Mouse (Mus musculus) ovary, postnatal 14 days (tissue): ENCODE data around the gene Lcn6.
"Not testable (repeated sequence)": the region's sequence is repeated elsewhere in the genome, so short reads cannot be mapped to it uniquely, and the experiment has no call there.

Experiments
- DNase-seq: peaks from one replicate; pipeline ENCODE4 v3.0.0; 2022; ENCODE audit warnings: low spot score

Gene Lcn6

GRCm38 (mm10) chr2:25703706-25704105, 27.1 kb downstream of the Lcn6 start:
- DNase-seq, result no peak

DNA sequence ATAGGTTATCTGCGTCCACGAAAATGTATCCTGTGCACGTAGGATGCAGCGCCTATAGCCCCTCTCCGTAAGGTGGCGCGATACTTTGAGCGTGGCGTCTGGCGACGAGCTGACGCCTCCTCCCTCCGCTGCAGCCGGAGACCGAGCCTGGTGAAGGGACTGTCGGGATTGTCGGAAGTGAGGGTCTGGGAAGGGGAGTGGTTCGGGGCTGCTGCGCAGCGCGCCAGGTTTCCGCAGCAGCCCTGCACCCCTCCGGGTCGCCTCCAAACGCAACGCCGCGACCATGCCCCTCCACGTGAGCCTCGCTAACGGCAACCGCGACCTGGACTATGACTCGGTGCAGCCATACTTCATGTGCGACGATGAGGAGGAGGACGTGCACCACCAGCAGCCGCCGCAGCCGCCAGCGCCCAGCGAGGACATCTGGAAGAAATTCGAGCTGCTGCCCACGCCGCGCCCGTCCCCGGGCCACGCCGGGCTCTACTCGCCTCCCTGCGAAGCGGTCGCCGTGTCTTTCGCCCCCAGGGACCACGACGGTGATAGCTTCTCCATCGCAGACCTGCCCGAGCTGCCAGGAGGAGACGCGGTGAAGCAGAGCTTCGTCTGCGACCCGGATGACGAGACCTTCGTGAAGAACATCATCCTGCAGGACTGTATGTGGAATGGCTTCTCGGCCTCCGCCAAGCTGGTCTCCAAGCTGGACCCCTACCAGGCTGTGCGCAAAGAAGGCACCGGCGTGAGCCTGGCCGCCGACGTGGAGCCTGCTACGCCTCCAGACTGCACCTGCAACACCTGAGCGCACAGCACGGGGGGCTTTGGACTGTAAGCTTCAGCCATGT, 30.3 kb downstream of the Lcn6 start, which contains the start of gene Bmyc:
Bmyc (plus strand) TSS at position 97 of the 839 bp plus-strand sequence.
- peak; percentile 63 for DNase-seq

- DNase-seq, result peak; percentile 27
Measured at GRCm38 (mm10) chr2:25708121-25708520, 31.5 kb downstream of the Lcn6 start.

- not testable (repeated sequence) for DNase-seq
Measured at GRCm38 (mm10) chr2:25709056-25709455, 32.5 kb downstream of the Lcn6 start.

GRCm38 (mm10) chr2:25709791-25710190, 33.2 kb downstream of the Lcn6 start:
- not testable (repeated sequence) for DNase-seq

DNA sequence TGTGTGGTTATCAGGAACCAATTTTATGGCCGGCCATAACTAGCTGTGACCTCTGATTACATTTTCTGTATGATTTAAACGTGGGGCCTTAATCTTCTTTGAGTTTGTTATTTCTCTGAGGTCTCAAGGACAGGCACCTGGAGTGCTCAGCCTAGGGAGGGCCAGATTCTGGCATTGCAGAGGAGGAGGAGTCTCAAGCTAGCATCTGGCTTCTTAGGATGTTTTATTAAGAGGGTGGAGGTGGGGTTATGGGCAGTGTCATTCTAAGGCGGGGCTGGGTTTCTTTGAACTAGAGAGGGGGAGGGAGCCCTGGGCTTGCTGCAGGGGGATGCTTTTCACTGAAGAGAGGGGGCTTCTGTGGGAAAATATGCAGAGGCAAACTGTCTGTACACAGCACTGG, 35.1 kb downstream of the Lcn6 start:
- DNase-seq, result not testable (repeated sequence)

GRCm38 (mm10) chr2:25717222-25717621, 40.6 kb downstream of the Lcn6 start:
- DNase-seq, result no peak
